Mouse (Mus musculus) forebrain, embryonic 16.5 days (tissue): ENCODE data around the gene Olfr1122. TPM values are rescaled to one million over a fixed set of nuclear protein-coding genes. Genes with fewer than 3 reads are reported as not detected.

ENCODE experiments used
- ATAC-seq: fragments of 200-750 bp; cut with Nextera tagmentation; 2 replicates; pipeline ENCODE4 v1.8.0; 2017; ENCODE audit warnings: mild to moderate bottlenecking, moderate library complexity
- H3K27ac ChIP-seq: fragments of 300-500 bp; sonication (generic); 2 replicates; pipeline ENCODE4 v1.5.1; 2014; ENCODE audit warnings: low read length, control low read depth
- H3K27me3 ChIP-seq: fragments of 300-500 bp; sonication (generic); replicated peaks from 2 replicates; pipeline ENCODE4 v1.6.1; 2014; ENCODE audit warnings: low read length; ENCODE audit not compliant: control insufficient read depth, insufficient read depth
- H3K36me3 ChIP-seq: fragments of 300-500 bp; sonication (generic); 2 replicates; pipeline ENCODE4 v1.6.1; 2014; ENCODE audit not compliant: control insufficient read depth, insufficient read depth
- H3K4me1 ChIP-seq: fragments of 300-500 bp; sonication (generic); replicated peaks from 2 replicates; pipeline ENCODE4 v1.6.1; 2014; ENCODE audit warnings: low read length; ENCODE audit not compliant: control insufficient read depth, insufficient read depth
- H3K4me2 ChIP-seq: fragments of 300-500 bp; sonication (generic); 2 replicates; pipeline ENCODE4 v1.6.1; 2014; ENCODE audit warnings: mild to moderate bottlenecking, low read length, control low read depth
- H3K4me3 ChIP-seq: fragments of 300-500 bp; sonication (generic); replicated peaks from 2 replicates; pipeline ENCODE4 v1.5.1; 2014; ENCODE audit warnings: mild to moderate bottlenecking, low read length, control low read depth
- H3K9ac ChIP-seq: fragments of 300-500 bp; sonication (generic); replicated peaks from 2 replicates; pipeline ENCODE4 v1.6.1; 2014; ENCODE audit warnings: low read depth, low read length, control low read depth
- H3K9me3 ChIP-seq: fragments of 300-500 bp; sonication (generic); 2 replicates; pipeline ENCODE4 v1.6.1; 2016; ENCODE audit warnings: low read length; ENCODE audit not compliant: control insufficient read depth
- WGBS: fragments of 180-500 bp; shearing (Covaris S2); extraction: QIAGEN DNeasy Blood & Tissue Kit; methylation state at CpG from one replicate; pipeline ENCODE4 v1.1.7; 2014; 5-methylcytosine and 5-hydroxymethylcytosine counted together
- polyA plus RNA-seq: library from polyadenylated mRNA; unstranded; fragments of >200 nt; fragmentation: Nextera tagmentation; extraction: Ambion mirVana; gene quantifications from 2 replicates; pipeline ENCODE4 v1.2.1, GENCODE M21; 2015

Olfr1122 gene
- polyA plus RNA-seq, 1 experiment from 2014 or later, result not detected

- Histone ChIP-seq H3K27ac (no peak overlapping the region), H3K4me1 (no peaks in the 10 kb centered on the region), H3K4me3 (no peak overlapping the region), H3K9me3 (no peaks in the 10 kb centered on the region), H3K27me3 (no peaks in the 10 kb centered on the region), H3K4me2 (no peak overlapping the region), H3K36me3 (no peaks in the 10 kb centered on the region), H3K9ac (no peak overlapping the region)
- 93% methylated on average over 16 of the region's 16 CpGs for WGBS
- ATAC-seq, result no peak
Measured at GRCm38 (mm10) chr2:87437731-87438130, 52.1 kb downstream of the Olfr1122 start.

Other genes starting within 250 kb of the Olfr1122 start
- not detected in 2 replicates for gene Olfr1110, start 245.5 kb upstream of the Olfr1122 start, polyA plus RNA-seq
- gene Olfr1111, start 233.2 kb upstream of the Olfr1122 start, polyA plus RNA-seq, result not detected in 2 replicates
- gene Olfr1112, start 198.1 kb upstream of the Olfr1122 start, polyA plus RNA-seq, result not detected in 2 replicates
- gene Olfr1113, start 176.9 kb upstream of the Olfr1122 start, polyA plus RNA-seq, result not detected in 2 replicates
- not detected in 2 replicates for gene Olfr1115, start 137.8 kb upstream of the Olfr1122 start, polyA plus RNA-seq
- not detected in 2 replicates for gene Olfr1116, start 118.3 kb upstream of the Olfr1122 start, polyA plus RNA-seq
- gene Olfr1118, start 78.3 kb upstream of the Olfr1122 start, polyA plus RNA-seq, result not detected in 2 replicates
- not detected in 2 replicates for gene Olfr1120, start 31.0 kb upstream of the Olfr1122 start, polyA plus RNA-seq
- gene Olfr1121, start 16.0 kb upstream of the Olfr1122 start, polyA plus RNA-seq, result not detected in 2 replicates
- not detected in 2 replicates for gene Olfr1123, start 30.8 kb downstream of the Olfr1122 start, polyA plus RNA-seq
- gene Olfr1124, start 44.4 kb downstream of the Olfr1122 start, polyA plus RNA-seq, result 0.09 TPM in 1 of 2 replicates, not detected in the other
- not detected in 2 replicates for gene Olfr1126, start 68.1 kb downstream of the Olfr1122 start, polyA plus RNA-seq
- gene Pramel7, start 111.2 kb downstream of the Olfr1122 start, polyA plus RNA-seq, result not detected in 2 replicates
- gene Pramel6, start 120.7 kb downstream of the Olfr1122 start, polyA plus RNA-seq, result not detected in 2 replicates
- gene Olfr153, start 145.9 kb downstream of the Olfr1122 start, polyA plus RNA-seq, result not detected in 2 replicates
- gene Olfr1128, start 159.7 kb downstream of the Olfr1122 start, polyA plus RNA-seq, result not detected in 2 replicates
- gene Olfr1129, start 188.1 kb downstream of the Olfr1122 start, polyA plus RNA-seq, result not detected in 2 replicates
- not detected in 2 replicates for gene Olfr1130, start 220.4 kb downstream of the Olfr1122 start, polyA plus RNA-seq
- gene Olfr1131, start 241.3 kb downstream of the Olfr1122 start, polyA plus RNA-seq, result not detected in 2 replicates